Mouse (Mus musculus) limb, embryonic 11.5 days (tissue): ENCODE data around the gene Vamp4. TPM values are rescaled to one million over a fixed set of nuclear protein-coding genes. Genes with fewer than 3 reads are reported as not detected.

ENCODE experiments used
- ATAC-seq: fragments of 200-750 bp; cut with Nextera tagmentation; 2 replicates; pipeline ENCODE4 v1.8.0; 2017; ENCODE audit warnings: low read depth; ENCODE audit not compliant: insufficient number of reproducible peaks, low FRiP score, low TSS enrichment
- DNase-seq: peaks from one replicate; pipeline ENCODE4 v3.0.0-alpha.2; 2015; ENCODE audit warnings: low spot score
- H3K27ac ChIP-seq: fragments of 300-500 bp; sonication (generic); replicated peaks from 2 replicates; pipeline ENCODE4 v1.5.1; 2014; ENCODE audit warnings: low read depth, mild to moderate bottlenecking, low read length
- H3K27me3 ChIP-seq: fragments of 300-500 bp; sonication (generic); 2 replicates; pipeline ENCODE4 v1.6.1; 2014; ENCODE audit warnings: mild to moderate bottlenecking, low read length, mixed read lengths; ENCODE audit not compliant: control insufficient read depth, insufficient read depth
- H3K36me3 ChIP-seq: fragments of 300-500 bp; sonication (generic); 2 replicates; pipeline ENCODE4 v1.6.1; 2014; ENCODE audit warnings: mild to moderate bottlenecking, low read length, moderate library complexity, mixed read lengths; ENCODE audit not compliant: control insufficient read depth, insufficient read depth
- H3K4me1 ChIP-seq: fragments of 300-500 bp; sonication (generic); 2 replicates; pipeline ENCODE4 v1.6.1; 2014; ENCODE audit warnings: low read length, mixed read lengths; ENCODE audit not compliant: control insufficient read depth, insufficient read depth
- H3K4me2 ChIP-seq: fragments of 300-500 bp; sonication (generic); 2 replicates; pipeline ENCODE4 v1.6.1; 2014; ENCODE audit warnings: low read depth, mild to moderate bottlenecking, moderate library complexity; ENCODE audit not compliant: severe bottlenecking
- H3K4me3 ChIP-seq: fragments of 300-500 bp; sonication (generic); 2 replicates; pipeline ENCODE4 v1.5.1; 2014; ENCODE audit warnings: low read depth, low read length
- H3K9ac ChIP-seq: fragments of 300-500 bp; sonication (generic); 2 replicates; pipeline ENCODE4 v1.6.1; 2014; ENCODE audit warnings: mild to moderate bottlenecking, low read length
- H3K9me3 ChIP-seq: fragments of 300-500 bp; sonication (generic); 2 replicates; pipeline ENCODE4 v1.6.1; 2016; ENCODE audit warnings: low read length; ENCODE audit not compliant: control insufficient read depth
- WGBS: fragments of 180-500 bp; shearing (Covaris S2); extraction: QIAGEN DNeasy Blood & Tissue Kit; methylation state at CpG from one replicate; pipeline ENCODE4 v1.1.7; 2014; 5-methylcytosine and 5-hydroxymethylcytosine counted together
- polyA plus RNA-seq: library from polyadenylated mRNA; unstranded; fragments of >200 nt; fragmentation: Nextera tagmentation; extraction: Ambion mirVana; gene quantifications from 2 replicates; pipeline ENCODE4 v1.2.1, GENCODE M21; 2014

Gene Vamp4
- 61.8 and 66.1 TPM in 2 replicates for polyA plus RNA-seq

GRCm38 (mm10) chr1:162570260-162570748, at the start of gene Vamp4:
Vamp4 (plus strand) TSS chr1:162570515.
- WGBS = under 1% methylated on average over 38 of the region's 43 CpGs
- Histone ChIP-seq H3K9me3 (no peaks in the 10 kb centered on the region; the same call in 1 of the 2 replicates), H3K27ac (peak within 1 kb of the TSS; percentile 76), H3K36me3 (peaks cover 4% of the 10 kb centered on the region; the same call in 1 of the 2 replicates), H3K4me3 (peak within 1 kb of the TSS; percentile 88), H3K27me3 (no peaks in the 10 kb centered on the region), H3K4me2 (peak within 1 kb of the TSS; percentile 74), H3K4me1 (peaks cover 7% of the 10 kb centered on the region; the same call in 1 of the 2 replicates), H3K9ac (peak within 1 kb of the TSS; percentile 84)
- peak; percentile 98 for DNase-seq
- ATAC-seq = peak; percentile 96

GRCm38 (mm10) chr1:162529651-162530050, 40.7 kb upstream of the Vamp4 start:
- ATAC-seq (no peak), DNase-seq (no peak)
- H3K4me2 ChIP-seq = no peak overlapping the region
- H3K27me3 ChIP-seq = no peaks in the 10 kb centered on the region
- peaks cover 2% of the 10 kb centered on the region; the same call in 1 of the 2 replicates for H3K36me3 ChIP-seq
- 65% methylated on average over 2 of the region's 2 CpGs for WGBS
- H3K9ac ChIP-seq = no peak overlapping the region
- H3K4me3 ChIP-seq = no peak overlapping the region
- H3K9me3 ChIP-seq = peaks cover 3% of the 10 kb centered on the region; the same call in 1 of the 2 replicates
- H3K4me1 ChIP-seq = no peaks in the 10 kb centered on the region
- no peak overlapping the region for H3K27ac ChIP-seq

- DNase-seq = no peak
- Histone ChIP-seq H3K9ac (no peak overlapping the region), H3K4me1 (no peaks in the 10 kb centered on the region), H3K4me2 (no peak overlapping the region), H3K27me3 (no peaks in the 10 kb centered on the region), H3K36me3 (peaks cover 6% of the 10 kb centered on the region; the same call in 1 of the 2 replicates), H3K9me3 (peaks cover 3% of the 10 kb centered on the region; the same call in 1 of the 2 replicates), H3K27ac (no peak overlapping the region), H3K4me3 (no peak overlapping the region)
- ATAC-seq = no peak
- WGBS = 88% methylated on average over 1 of the region's 1 CpGs
These were observed 39.6 kb upstream of the Vamp4 start for GRCm38 (mm10) chr1:162530666-162531065.

GRCm38 (mm10) chr1:162531584-162531983, 38.7 kb upstream of the Vamp4 start:
- Histone ChIP-seq H3K9ac (no peak overlapping the region), H3K36me3 (peaks cover 9% of the 10 kb centered on the region; the same call in 1 of the 2 replicates), H3K27me3 (no peaks in the 10 kb centered on the region), H3K9me3 (peaks cover 3% of the 10 kb centered on the region; the same call in 1 of the 2 replicates), H3K4me1 (no peaks in the 10 kb centered on the region), H3K27ac (no peak overlapping the region), H3K4me3 (no peak overlapping the region), H3K4me2 (no peak overlapping the region)
- no peak for ATAC-seq
- 75% methylated on average over 4 of the region's 4 CpGs for WGBS
- DNase-seq = no peak

- Histone ChIP-seq H3K4me3 (no peak overlapping the region), H3K4me2 (no peak overlapping the region), H3K4me1 (no peaks in the 10 kb centered on the region), H3K9me3 (peaks cover 3% of the 10 kb centered on the region; the same call in 1 of the 2 replicates), H3K36me3 (peaks cover 14% of the 10 kb centered on the region; the same call in 1 of the 2 replicates), H3K9ac (no peak overlapping the region), H3K27ac (no peak overlapping the region), H3K27me3 (no peaks in the 10 kb centered on the region)
- DNase-seq (no peak), ATAC-seq (no peak)
- WGBS = 59% methylated on average over 4 of the region's 4 CpGs
These were observed 38.0 kb upstream of the Vamp4 start for GRCm38 (mm10) chr1:162532330-162532729.

- no peak overlapping the region for H3K4me3 ChIP-seq
- no peak overlapping the region for H3K4me2 ChIP-seq
- H3K9me3 ChIP-seq = no peaks in the 10 kb centered on the region
- WGBS = 92% methylated on average over 14 of the region's 14 CpGs
- H3K27ac ChIP-seq = no peak overlapping the region
- DNase-seq (no peak), ATAC-seq (no peak)
- no peaks in the 10 kb centered on the region for H3K27me3 ChIP-seq
- no peak overlapping the region for H3K9ac ChIP-seq
- H3K4me1 ChIP-seq = no peaks in the 10 kb centered on the region
- peaks cover 14% of the 10 kb centered on the region; the same call in 1 of the 2 replicates for H3K36me3 ChIP-seq
These were observed 36.4 kb upstream of the Vamp4 start for GRCm38 (mm10) chr1:162533766-162534560.

GRCm38 (mm10) chr1:162543231-162543630, 27.1 kb upstream of the Vamp4 start:
- Histone ChIP-seq H3K9ac (no peak overlapping the region), H3K27me3 (no peaks in the 10 kb centered on the region), H3K9me3 (no peaks in the 10 kb centered on the region), H3K4me2 (no peak overlapping the region), H3K27ac (no peak overlapping the region), H3K4me3 (no peak overlapping the region), H3K36me3 (peaks cover 13% of the 10 kb centered on the region; the same call in 1 of the 2 replicates), H3K4me1 (no peaks in the 10 kb centered on the region)
- no peak for DNase-seq
- no peak for ATAC-seq
- 74% methylated on average over 1 of the region's 1 CpGs for WGBS

GRCm38 (mm10) chr1:162547607-162548006, 22.7 kb upstream of the Vamp4 start:
- Histone ChIP-seq H3K36me3 (peaks cover 13% of the 10 kb centered on the region; the same call in 1 of the 2 replicates), H3K9me3 (no peaks in the 10 kb centered on the region), H3K27ac (no peak overlapping the region), H3K4me2 (peak overlapping the region; percentile 67), H3K9ac (peak overlapping the region; percentile 67), H3K4me3 (peak overlapping the region; percentile 70), H3K27me3 (no peaks in the 10 kb centered on the region), H3K4me1 (no peaks in the 10 kb centered on the region)
- DNase-seq (no peak), ATAC-seq (no peak)
- 9% methylated on average over 10 of the region's 10 CpGs for WGBS
